Mouse (Mus musculus) kidney, adult 2 months (tissue): Measurements from ENCODE around the gene 2900026A02Rik. TPM values are rescaled to one million over a fixed set of nuclear protein-coding genes. Genes with fewer than 3 reads are reported as not detected.
A peak's percentile ranks its signal among the peaks of the same experiment; 100 is the strongest.

Experiments used
- DNase-seq: peaks from one replicate; pipeline ENCODE4 v3.0.0; 2021
- H3K27ac ChIP-seq: fragments of 200-500 bp; 2 replicates; pipeline ENCODE4 v1.5.1; 2012; ENCODE audit warnings: low read depth, low read length, control low read depth, inconsistent platforms; ENCODE audit not compliant: insufficient read depth
- H3K27me3 ChIP-seq: fragments of 200-500 bp; replicated peaks from 2 replicates; pipeline ENCODE4 v1.6.1; 2012; ENCODE audit warnings: mild to moderate bottlenecking, moderate library complexity, low read length, inconsistent platforms; ENCODE audit not compliant: control insufficient read depth, insufficient read depth
- H3K36me3 ChIP-seq: fragments of 200-500 bp; 2 replicates; pipeline ENCODE4 v1.6.1; 2012; ENCODE audit warnings: mild to moderate bottlenecking, moderate library complexity, low read length, inconsistent platforms; ENCODE audit not compliant: control insufficient read depth, insufficient read depth
- H3K4me1 ChIP-seq: fragments of 200-500 bp; 2 replicates; pipeline ENCODE4 v1.6.1; 2011; ENCODE audit warnings: low read length; ENCODE audit not compliant: control insufficient read depth, insufficient read depth
- H3K4me3 ChIP-seq: fragments of 200-500 bp; 2 replicates; pipeline ENCODE4 v1.5.1; 2011; ENCODE audit warnings: mild to moderate bottlenecking, low read depth, low read length, control low read depth; ENCODE audit not compliant: insufficient read depth
- CTCF ChIP-seq: fragments of 200-500 bp; conservative IDR thresholded peaks from 2 replicates; pipeline ENCODE4 v1.5.1; 2011; ENCODE audit warnings: low read depth, mild to moderate bottlenecking, control low read depth, low read length, moderate library complexity, mixed read lengths; ENCODE audit not compliant: insufficient read depth, insufficient read length
- POLR2A ChIP-seq: fragments of 200-500 bp; IDR thresholded peaks from one replicate; pipeline ENCODE4 v1.6.1; 2011; ENCODE audit warnings: low read depth, low read length, control low read depth
- WGBS: fragments of 180-500 bp; shearing (Covaris S2); methylation state at CpG from one replicate; pipeline ENCODE4 v1.1.7; 2018; 5-methylcytosine and 5-hydroxymethylcytosine counted together
- polyA plus RNA-seq: library from polyadenylated mRNA; depleted of rRNA; stranded (reverse); fragments of >200 nt; gene quantifications from 2 replicates; pipeline ENCODE4 v1.2.3, GENCODE M21; 2012

Gene 2900026A02Rik
- polyA plus RNA-seq, 1 experiment, result 15.0 TPM

DNA sequence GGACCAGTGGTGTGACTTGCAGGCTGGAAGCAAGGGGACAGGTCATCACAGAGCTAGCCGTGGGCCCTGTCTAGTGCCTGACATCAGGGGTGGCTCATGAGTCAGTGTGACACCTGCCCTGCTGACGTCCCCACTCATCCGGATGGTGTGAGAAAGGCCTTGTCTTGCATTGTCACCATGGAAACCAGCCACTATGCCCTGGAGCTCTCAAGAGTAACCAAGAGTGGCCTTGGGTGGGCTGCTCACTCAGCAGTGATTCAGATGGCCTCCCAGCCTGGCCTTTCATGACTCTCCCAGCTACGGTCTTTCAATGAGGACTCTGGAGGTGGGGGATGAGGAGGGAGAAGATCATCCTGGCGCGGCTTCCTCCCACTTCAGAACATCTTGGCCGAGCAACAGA lies 118.6 kb downstream of the 2900026A02Rik start:
- Histone ChIP-seq H3K27me3 (no peaks in the 10 kb centered on the region), H3K4me1 (no peaks in the 10 kb centered on the region), H3K27ac (no peak overlapping the region), H3K36me3 (no peaks in the 10 kb centered on the region), H3K4me3 (no peak overlapping the region)
- DNase-seq, result no peak
- TF ChIP-seq POLR2A (no peak), CTCF (no peak)
- 71% methylated on average over 7 of the region's 7 CpGs for WGBS

DNA sequence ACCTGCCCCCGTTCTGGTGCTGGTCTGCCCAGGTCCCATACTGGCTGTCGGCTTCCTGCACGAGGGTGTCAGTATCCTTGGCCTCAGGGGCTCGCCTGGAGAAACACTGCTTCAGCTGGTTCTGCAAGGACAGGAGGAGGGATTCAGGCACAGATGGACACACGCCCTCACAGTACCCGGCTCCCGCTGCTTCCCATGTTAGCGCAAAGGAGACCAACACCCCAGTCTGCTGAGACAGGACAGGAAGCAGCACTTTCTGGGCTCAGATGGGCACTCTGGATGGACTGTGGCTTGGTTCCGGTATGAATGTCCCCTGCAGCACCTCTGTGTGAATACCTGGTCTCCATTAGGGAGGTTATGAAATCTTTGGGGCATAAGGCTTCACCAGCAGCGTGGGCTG lies 119.6 kb downstream of the 2900026A02Rik start:
- no peaks in the 10 kb centered on the region for H3K4me1 ChIP-seq
- 80% methylated on average over 10 of the region's 10 CpGs for WGBS
- no peaks in the 10 kb centered on the region for H3K27me3 ChIP-seq
- DNase-seq, result no peak
- TF ChIP-seq POLR2A (no peak), CTCF (no peak)
- H3K27ac ChIP-seq, result no peak overlapping the region
- H3K4me3 ChIP-seq, result no peak overlapping the region
- H3K36me3 ChIP-seq, result no peaks in the 10 kb centered on the region

DNA sequence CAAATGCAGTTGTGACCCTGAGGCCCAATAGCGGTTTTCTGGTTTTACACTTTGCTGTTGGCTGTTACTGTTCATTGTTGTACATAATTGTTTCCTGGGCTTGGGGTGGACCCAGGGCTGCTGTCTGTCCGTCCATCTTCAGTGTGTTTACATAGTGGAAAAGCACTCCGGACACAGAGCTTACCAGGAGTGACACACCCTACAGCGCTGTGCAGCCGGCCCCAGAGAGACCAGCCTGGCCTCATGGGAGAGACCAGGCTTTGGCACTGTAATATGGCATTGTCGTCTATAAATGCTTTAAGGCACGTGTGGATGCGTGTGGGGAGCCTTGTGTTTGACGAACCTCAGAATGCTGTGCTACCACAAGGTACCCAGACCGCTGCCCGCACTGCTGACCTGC lies 120.6 kb downstream of the 2900026A02Rik start:
- no peak for DNase-seq
- 89% methylated on average over 11 of the region's 11 CpGs for WGBS
- no peak for TF ChIP-seq CTCF
- no peak for TF ChIP-seq POLR2A
- no peak overlapping the region for H3K4me3 ChIP-seq
- no peak overlapping the region for H3K27ac ChIP-seq
- H3K36me3 ChIP-seq, result no peaks in the 10 kb centered on the region
- H3K4me1 ChIP-seq, result no peaks in the 10 kb centered on the region
- H3K27me3 ChIP-seq, result no peaks in the 10 kb centered on the region

DNA sequence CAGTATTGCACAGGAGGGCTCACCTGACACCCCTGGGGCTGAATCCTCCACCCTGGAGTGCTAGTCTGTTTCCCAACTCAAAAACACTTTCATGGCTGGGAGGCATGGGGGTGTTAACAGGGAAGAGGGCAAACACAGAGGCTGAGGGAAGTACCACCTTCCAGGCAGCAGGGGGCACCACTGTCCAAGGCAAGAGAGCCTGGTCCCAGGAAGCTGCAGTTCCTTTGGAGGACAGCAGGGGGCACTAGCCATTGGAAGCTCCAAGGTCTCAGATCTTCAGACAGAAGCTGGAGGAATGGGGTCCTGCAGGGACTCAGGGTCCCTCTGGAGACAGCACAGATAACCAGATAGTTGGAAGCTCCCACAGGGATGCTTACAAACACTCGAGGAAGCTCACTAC lies 121.5 kb downstream of the 2900026A02Rik start:
- WGBS, result 29% methylated on average over 1 of the region's 1 CpGs
- Histone ChIP-seq H3K36me3 (no peaks in the 10 kb centered on the region), H3K27me3 (no peaks in the 10 kb centered on the region), H3K27ac (no peak overlapping the region), H3K4me1 (no peaks in the 10 kb centered on the region), H3K4me3 (no peak overlapping the region)
- DNase-seq, result peak; percentile 87
- TF ChIP-seq POLR2A (no peak), CTCF (peak; percentile 100; the same call in 1 of the 2 replicates)

DNA sequence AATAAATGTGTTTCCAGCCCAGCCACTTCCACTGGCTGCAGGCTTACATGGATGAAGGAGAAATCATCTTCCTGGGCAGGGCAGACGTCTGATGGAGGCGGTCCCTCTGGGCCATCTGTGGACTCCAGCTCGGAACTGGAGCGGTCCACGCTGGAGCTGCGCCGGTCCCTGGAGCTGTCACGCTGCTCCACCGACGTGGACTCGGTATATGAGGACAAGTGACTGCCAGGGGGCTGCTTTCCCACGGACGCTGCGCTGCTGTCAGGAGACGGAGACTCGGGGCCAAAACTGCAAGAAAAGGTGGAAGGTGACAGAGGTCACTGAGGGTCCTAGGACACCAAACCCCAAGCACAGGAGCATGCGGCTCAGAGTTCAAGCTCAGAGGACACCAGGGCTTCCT lies 123.5 kb downstream of the 2900026A02Rik start:
- WGBS, result 94% methylated on average over 17 of the region's 17 CpGs
- H3K36me3 ChIP-seq, result no peaks in the 10 kb centered on the region
- DNase-seq, result no peak
- H3K4me1 ChIP-seq, result no peaks in the 10 kb centered on the region
- no peak overlapping the region for H3K27ac ChIP-seq
- H3K27me3 ChIP-seq, result no peaks in the 10 kb centered on the region
- no peak overlapping the region for H3K4me3 ChIP-seq
- TF ChIP-seq CTCF (no peak), POLR2A (no peak)

DNA sequence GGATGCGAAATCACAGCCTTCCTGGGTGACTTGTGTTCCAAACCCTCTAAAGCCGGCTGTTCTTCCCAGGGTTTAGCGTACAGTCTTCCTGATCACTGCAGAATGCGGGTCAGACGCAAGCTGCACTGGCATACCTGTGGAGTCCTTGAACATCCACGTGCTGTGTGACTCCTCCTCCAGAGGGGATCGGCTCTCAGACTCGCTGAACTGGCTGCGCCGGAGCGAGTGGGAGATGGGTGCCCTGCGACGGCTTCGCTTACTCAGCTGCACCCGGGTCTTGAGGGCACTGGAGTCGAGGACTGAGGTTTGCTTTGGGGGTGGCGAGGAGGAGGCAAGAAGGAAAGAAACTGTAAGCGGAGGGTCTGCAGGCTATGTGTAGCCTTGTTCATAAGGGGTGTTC lies 125.6 kb downstream of the 2900026A02Rik start:
- DNase-seq, result no peak
- no peaks in the 10 kb centered on the region for H3K4me1 ChIP-seq
- no peak for TF ChIP-seq POLR2A
- TF ChIP-seq CTCF, result no peak
- no peak overlapping the region for H3K4me3 ChIP-seq
- no peaks in the 10 kb centered on the region for H3K27me3 ChIP-seq
- H3K36me3 ChIP-seq, result no peaks in the 10 kb centered on the region
- no peak overlapping the region for H3K27ac ChIP-seq
- WGBS, result 89% methylated on average over 18 of the region's 18 CpGs

DNA sequence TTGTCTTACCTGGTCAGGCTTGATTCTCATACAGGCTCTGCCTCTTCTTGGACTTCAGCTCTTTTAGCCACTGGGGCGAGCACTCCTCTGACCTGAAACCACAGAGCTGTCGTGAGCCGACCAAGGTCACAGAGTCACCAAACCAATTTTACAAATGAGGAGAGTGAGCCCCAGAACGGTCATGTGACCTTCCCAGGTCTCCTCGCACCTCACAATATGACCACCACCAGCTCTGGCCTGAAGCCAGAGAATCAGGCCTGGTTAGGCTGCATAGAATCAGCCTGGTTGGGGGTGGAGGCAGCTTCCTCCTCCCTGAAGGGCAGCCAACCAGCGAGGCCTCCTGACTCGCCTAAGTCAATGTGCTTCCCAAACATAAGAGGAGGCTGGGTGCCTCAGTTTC lies 128.6 kb downstream of the 2900026A02Rik start:
- 53% methylated on average over 7 of the region's 7 CpGs for WGBS
- H3K36me3 ChIP-seq, result no peaks in the 10 kb centered on the region
- peak; percentile 80 for DNase-seq
- TF ChIP-seq CTCF (no peak), POLR2A (no peak)
- no peaks in the 10 kb centered on the region for H3K27me3 ChIP-seq
- H3K4me3 ChIP-seq, result no peak overlapping the region
- H3K4me1 ChIP-seq, result no peaks in the 10 kb centered on the region
- H3K27ac ChIP-seq, result no peak overlapping the region

DNA sequence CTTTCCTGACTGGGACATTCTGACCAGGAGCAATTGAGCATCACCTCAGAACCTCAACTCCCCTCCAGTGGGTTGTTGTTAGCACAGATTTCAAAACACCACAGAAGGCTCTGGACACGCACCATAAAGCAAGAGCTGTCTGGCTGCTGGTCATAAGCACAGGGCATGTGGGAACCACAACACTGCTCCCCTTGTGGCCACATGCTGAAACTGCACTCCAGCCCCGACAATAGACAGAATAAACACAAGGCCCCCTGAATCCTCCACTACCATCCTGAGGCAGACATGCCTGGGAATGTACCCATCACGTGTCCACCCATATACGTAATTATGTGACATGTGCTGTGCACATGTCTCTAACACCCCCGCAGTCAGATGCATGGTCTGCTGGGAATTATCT lies 129.9 kb downstream of the 2900026A02Rik start:
- WGBS, result 50% methylated on average over 5 of the region's 5 CpGs
- DNase-seq, result peak; percentile 82
- TF ChIP-seq POLR2A (no peak), CTCF (peak; percentile 81)
- Histone ChIP-seq H3K27me3 (no peaks in the 10 kb centered on the region), H3K36me3 (no peaks in the 10 kb centered on the region), H3K4me1 (no peaks in the 10 kb centered on the region), H3K27ac (no peak overlapping the region), H3K4me3 (no peak overlapping the region)
